Mouse (Mus musculus): ENCODE measurements around the gene Kcng3. TPM values are rescaled to one million over a fixed set of nuclear protein-coding genes. Genes with fewer than 3 reads are reported as not detected.
A peak's percentile ranks its signal among the peaks of the same experiment; 100 is the strongest.

Gene Kcng3
- polyA plus RNA-seq, 1 experiment from 2014 or later, result not detected

DNA sequence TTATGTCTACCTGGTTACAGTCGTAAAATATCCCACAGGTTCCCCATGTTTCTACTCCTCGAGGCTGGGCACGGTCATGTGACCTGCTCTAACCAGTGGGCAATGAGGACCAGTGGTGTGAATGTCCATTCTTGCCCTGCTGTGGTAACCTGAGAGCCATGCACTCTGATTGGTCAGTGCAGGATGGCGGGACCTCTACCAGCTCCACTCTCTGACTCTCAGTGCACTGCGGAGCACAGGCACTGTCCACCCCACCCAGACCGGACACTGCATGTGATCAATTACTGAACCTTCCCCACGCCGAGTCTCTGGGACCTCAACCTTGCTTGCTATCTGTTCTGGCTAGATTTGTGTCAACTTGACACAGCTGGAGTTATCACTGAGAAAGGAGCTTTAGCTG, 37.2 kb downstream of the Kcng3 start:
- Histone ChIP-seq H3K27ac (replicated peaks) (no peak overlapping the region), H3K4me3 (no peak overlapping the region), H3K9me3 (replicated peaks) (no peaks in the 10 kb centered on the region), H3K4me1 (no peaks in the 10 kb centered on the region), H3K27me3 (ENCODE audit: low read depth, poor library complexity, severe bottlenecking) (no peaks in the 10 kb centered on the region), H3K36me3 (no peaks in the 10 kb centered on the region)
- WGBS, result 82% methylated on average over 8 of the region's 8 CpGs
- DNase-seq (ENCODE audit: low spot score), result no peak

DNA sequence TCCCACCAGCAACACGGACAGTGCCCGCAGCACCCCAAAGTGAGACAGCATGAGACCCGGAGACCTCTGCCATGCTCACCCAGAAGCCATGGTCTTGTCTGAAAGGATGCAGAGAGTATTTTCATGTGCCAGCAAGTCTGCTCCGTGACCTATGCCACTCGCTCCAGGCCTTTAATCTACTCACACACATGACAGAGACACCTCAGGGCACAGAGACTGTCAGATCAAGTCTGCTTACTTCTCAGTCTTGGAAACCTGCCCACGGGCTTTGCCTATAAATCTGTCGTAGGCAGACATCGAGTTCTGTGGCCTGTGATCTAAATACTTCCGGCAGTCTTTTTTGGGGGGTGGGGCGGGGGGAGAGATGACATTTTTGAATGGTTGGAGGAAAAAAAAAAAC, 38.3 kb downstream of the Kcng3 start:
- Histone ChIP-seq H3K4me3 (no peak overlapping the region), H3K4me1 (no peaks in the 10 kb centered on the region), H3K9me3 (replicated peaks) (peaks cover 8% of the 10 kb centered on the region; the same call in 1 of the 2 replicates), H3K36me3 (no peaks in the 10 kb centered on the region), H3K27me3 (ENCODE audit: low read depth, poor library complexity, severe bottlenecking) (no peaks in the 10 kb centered on the region), H3K27ac (replicated peaks) (no peak overlapping the region)
- DNase-seq (ENCODE audit: low spot score), result no peak
- 94% methylated on average over 10 of the region's 10 CpGs for WGBS

DNA sequence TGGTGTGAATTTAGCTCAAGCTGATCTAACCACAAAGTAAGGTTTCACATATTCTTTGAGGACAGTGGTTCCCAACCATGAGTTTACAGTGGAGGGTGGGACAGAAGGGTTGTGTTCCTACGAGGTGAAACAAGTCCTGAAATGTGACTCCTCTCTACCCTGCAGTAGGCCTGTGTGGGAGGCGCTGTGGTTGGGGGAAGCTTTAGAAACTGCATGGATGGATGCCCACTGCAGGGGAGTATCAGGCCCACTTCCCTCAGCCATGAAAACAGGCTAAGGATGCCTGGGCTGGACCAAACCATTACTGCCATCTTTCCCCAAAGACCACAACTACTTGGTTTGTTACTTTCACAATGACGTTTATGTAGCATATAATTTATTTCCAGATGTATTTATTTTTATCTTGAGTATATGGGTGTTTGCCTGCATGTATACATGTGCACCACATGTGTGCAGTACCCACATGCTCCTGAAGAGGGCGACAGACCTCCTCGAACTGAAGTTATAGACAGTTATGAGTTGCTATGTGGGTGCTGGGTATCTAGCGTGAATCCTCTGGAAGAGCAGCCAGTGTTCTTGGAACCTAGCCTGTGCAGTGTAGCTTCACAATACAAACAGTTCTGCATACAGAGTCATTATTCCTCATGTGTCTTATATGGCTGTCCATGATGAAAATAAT, 42.9 kb downstream of the Kcng3 start:
- H3K4me3 ChIP-seq, result no peak overlapping the region
- WGBS, result 85% methylated on average over 6 of the region's 6 CpGs
- no peaks in the 10 kb centered on the region for H3K4me1 ChIP-seq
- no peak overlapping the region for H3K27ac ChIP-seq (replicated peaks)
- H3K36me3 ChIP-seq, result no peaks in the 10 kb centered on the region
- H3K9me3 ChIP-seq (replicated peaks), result peaks cover 8% of the 10 kb centered on the region; the same call in 1 of the 2 replicates
- DNase-seq (ENCODE audit: low spot score), result no peak
- H3K27me3 ChIP-seq (ENCODE audit: low read depth, poor library complexity, severe bottlenecking), result no peaks in the 10 kb centered on the region

DNA sequence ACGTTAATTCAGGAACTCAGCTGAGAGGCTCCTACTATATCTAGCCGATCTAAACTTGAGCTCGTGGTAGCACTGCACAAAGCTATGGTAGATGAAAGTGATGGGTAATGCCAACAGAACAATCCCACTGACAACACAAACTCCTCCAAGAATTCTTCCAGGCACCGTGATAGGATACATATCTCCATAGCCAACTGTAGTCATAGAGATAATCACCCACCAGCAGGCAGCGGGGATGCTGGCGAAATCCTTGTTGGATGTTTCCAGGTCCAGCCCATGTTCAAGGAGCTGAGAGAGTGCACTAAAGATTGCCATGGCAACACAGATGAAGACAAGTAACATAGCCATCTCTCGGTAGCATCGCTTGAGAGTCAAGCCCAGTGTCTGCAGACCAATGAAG, 44.0 kb downstream of the Kcng3 start:
- Histone ChIP-seq H3K27me3 (ENCODE audit: low read depth, poor library complexity, severe bottlenecking) (no peaks in the 10 kb centered on the region), H3K27ac (replicated peaks) (no peak overlapping the region), H3K4me1 (no peaks in the 10 kb centered on the region), H3K36me3 (no peaks in the 10 kb centered on the region), H3K9me3 (replicated peaks) (peaks cover 8% of the 10 kb centered on the region; the same call in 1 of the 2 replicates), H3K4me3 (no peak overlapping the region)
- DNase-seq (ENCODE audit: low spot score), result no peak
- WGBS, result 93% methylated on average over 8 of the region's 8 CpGs

DNA sequence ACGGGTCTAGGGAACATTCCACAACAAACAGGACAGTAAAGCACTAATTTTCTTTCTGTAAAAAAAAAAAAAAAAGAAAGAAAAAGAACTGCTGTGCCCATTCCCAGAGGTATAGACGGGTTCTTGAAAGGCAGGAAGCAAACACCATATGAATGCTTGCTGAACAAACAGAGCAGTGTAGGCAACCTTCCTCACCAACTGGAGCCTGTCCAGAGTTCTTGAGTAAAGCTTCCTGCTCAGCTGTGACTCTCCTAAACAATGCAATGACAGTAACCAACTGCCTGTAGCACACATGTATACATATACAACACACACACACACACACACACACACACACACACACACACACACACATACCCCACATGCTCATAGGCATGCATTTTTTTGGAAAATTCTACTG, 49.1 kb downstream of the Kcng3 start:
- Histone ChIP-seq H3K36me3 (no peaks in the 10 kb centered on the region), H3K27me3 (ENCODE audit: low read depth, poor library complexity, severe bottlenecking) (no peaks in the 10 kb centered on the region), H3K9me3 (replicated peaks) (no peaks in the 10 kb centered on the region), H3K27ac (replicated peaks) (no peak overlapping the region), H3K4me3 (no peak overlapping the region), H3K4me1 (no peaks in the 10 kb centered on the region)
- no peak for DNase-seq (ENCODE audit: low spot score)
- 76% methylated on average over 2 of the region's 2 CpGs for WGBS

DNA sequence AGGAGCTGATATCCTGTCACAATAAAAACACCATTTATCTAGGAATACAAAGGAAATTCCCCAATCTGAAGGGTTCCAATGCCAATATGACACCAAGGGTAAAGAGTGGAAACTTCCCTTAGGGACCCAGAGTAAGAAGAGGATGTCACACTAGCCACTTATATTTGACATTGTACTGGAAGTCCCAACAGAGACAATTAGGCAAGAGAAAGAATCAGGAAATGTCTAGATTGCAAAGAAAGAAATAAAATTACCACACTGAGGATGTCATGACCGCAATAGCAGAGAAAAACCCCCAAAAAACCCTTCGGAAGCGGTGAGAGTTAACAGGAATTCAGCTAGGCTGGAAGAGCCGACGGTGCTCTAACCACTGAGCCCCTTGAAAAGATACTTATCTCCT, 51.0 kb downstream of the Kcng3 start:
- Histone ChIP-seq H3K27me3 (ENCODE audit: low read depth, poor library complexity, severe bottlenecking) (no peaks in the 10 kb centered on the region), H3K27ac (replicated peaks) (no peak overlapping the region), H3K36me3 (no peaks in the 10 kb centered on the region), H3K4me1 (no peaks in the 10 kb centered on the region), H3K4me3 (no peak overlapping the region), H3K9me3 (replicated peaks) (no peaks in the 10 kb centered on the region)
- DNase-seq (ENCODE audit: low spot score), result no peak
- WGBS, result 96% methylated on average over 5 of the region's 5 CpGs

DNA sequence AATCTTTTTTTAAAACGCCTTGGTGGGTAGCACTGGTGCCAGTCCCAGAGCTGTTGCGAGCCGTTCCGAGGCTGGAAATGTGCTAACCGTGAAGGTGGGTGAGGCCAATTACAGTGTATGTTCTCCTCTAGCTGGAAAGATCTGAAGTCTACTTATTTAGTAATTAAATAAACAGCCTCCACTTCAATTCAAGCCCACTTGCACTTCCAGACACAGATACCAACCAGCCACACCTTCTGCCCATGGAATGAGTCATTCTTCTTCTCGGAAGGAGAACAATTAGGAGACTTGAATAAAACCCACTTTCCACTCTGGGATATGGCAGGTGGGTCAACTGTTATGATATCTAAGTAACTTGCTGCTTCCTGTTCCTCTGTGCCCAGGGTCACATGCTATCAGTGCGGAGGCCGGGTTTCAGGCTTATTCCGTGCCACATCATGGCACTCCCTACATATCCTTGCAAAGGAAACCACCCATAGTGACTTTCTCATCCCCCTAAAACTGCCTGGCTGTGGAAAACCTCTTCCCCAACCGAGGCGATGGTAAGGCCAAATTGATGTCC, 54.8 kb downstream of the Kcng3 start:
- Histone ChIP-seq H3K4me3 (no peak overlapping the region), H3K27me3 (ENCODE audit: low read depth, poor library complexity, severe bottlenecking) (no peaks in the 10 kb centered on the region), H3K4me1 (no peaks in the 10 kb centered on the region), H3K9me3 (replicated peaks) (no peaks in the 10 kb centered on the region), H3K36me3 (no peaks in the 10 kb centered on the region), H3K27ac (replicated peaks) (no peak overlapping the region)
- no peak for DNase-seq (ENCODE audit: low spot score)
- 95% methylated on average over 11 of the region's 11 CpGs for WGBS

DNA sequence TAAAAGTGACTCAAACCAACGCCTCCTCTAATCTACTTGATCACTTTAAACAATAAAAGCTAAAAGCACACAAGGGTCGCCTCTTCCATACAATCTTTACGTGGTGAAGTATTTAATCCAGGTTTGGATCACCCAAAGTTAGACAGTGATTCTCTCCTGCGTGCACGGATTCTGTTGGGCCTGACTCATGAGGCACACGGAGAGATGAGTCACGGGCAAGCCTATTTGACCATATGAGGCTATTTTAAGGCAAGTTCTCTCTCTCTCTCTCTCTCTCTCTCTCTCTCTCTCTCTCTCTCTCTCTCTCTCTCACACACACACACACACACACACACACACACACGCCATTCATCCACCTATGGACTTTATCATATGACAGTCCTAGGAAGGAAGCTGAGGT, 57.1 kb downstream of the Kcng3 start:
- Histone ChIP-seq H3K27me3 (ENCODE audit: low read depth, poor library complexity, severe bottlenecking) (no peaks in the 10 kb centered on the region), H3K4me3 (no peak overlapping the region), H3K36me3 (no peaks in the 10 kb centered on the region), H3K9me3 (replicated peaks) (no peaks in the 10 kb centered on the region), H3K4me1 (no peaks in the 10 kb centered on the region), H3K27ac (replicated peaks) (no peak overlapping the region)
- 91% methylated on average over 8 of the region's 8 CpGs for WGBS
- DNase-seq (ENCODE audit: low spot score), result no peak

DNA sequence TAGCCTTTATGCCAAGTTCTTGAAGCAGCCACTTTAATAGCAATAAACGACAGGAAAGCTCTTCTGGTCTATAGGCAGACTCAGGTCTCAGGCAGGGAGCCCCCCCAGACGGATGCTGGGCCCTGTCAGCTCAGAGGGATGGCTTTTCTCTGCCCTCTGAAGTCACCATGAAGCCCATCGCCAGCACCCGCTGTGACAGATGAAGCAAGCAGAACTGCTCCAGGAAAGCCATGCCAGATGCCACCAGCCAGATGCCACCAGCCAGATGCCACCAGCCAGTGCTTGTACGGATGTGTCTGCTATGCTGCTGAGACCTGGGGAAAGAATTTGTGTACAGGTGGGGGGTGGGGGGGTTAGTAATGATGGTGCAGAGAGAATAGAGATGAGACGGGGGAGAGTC, 58.6 kb downstream of the Kcng3 start:
- no peaks in the 10 kb centered on the region for H3K9me3 ChIP-seq (replicated peaks)
- H3K4me1 ChIP-seq, result no peaks in the 10 kb centered on the region
- H3K36me3 ChIP-seq, result no peaks in the 10 kb centered on the region
- WGBS, result 83% methylated on average over 6 of the region's 6 CpGs
- DNase-seq (ENCODE audit: low spot score), result no peak
- H3K4me3 ChIP-seq, result no peak overlapping the region
- H3K27me3 ChIP-seq (ENCODE audit: low read depth, poor library complexity, severe bottlenecking), result no peaks in the 10 kb centered on the region
- no peak overlapping the region for H3K27ac ChIP-seq (replicated peaks)

DNA sequence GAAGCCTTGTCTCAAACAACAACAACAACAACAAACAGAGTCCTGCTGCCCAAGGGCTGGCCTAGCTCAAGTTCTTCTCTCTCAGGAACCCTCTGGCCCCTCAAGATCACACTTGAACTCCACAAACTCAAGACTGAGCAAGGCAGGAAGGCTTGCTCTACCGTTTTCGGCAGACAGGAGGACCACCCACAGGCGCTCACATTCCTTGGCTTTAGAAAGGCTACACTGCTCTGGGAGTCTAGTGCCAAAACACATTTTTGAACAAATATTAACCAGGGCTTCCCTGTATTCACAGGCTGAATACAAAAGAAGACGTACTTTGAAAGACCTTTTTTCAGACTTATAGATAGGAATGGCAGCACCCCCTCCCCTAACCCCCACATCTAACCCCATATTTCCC, 59.3 kb downstream of the Kcng3 start:
- H3K4me3 ChIP-seq, result no peak overlapping the region
- H3K36me3 ChIP-seq, result no peaks in the 10 kb centered on the region
- H3K27ac ChIP-seq (replicated peaks), result no peak overlapping the region
- DNase-seq (ENCODE audit: low spot score), result no peak
- 70% methylated on average over 4 of the region's 4 CpGs for WGBS
- H3K4me1 ChIP-seq, result peaks cover 5% of the 10 kb centered on the region
- H3K9me3 ChIP-seq (replicated peaks), result no peaks in the 10 kb centered on the region
- H3K27me3 ChIP-seq (ENCODE audit: low read depth, poor library complexity, severe bottlenecking), result no peaks in the 10 kb centered on the region

DNA sequence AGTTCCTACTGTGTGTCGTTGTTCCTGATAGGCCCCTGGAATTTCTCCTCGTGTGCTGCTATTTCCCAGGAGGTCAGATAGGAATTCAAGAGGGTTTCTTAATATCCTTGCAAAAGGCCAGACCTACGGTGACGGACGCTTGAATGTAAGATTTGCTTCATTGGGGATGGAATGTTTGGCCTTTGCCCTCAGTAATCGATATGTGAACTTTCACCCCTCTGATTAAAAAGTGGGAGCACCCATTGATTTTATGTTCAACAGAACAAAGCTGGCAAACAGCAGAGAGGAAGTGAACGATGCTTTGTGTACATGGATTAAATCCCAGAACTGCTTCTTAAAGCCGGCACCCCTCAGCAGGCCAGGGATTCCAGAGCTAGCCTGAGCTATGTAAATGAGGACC, 64.3 kb downstream of the Kcng3 start:
- Histone ChIP-seq H3K4me1 (peaks cover 19% of the 10 kb centered on the region), H3K27me3 (ENCODE audit: low read depth, poor library complexity, severe bottlenecking) (no peaks in the 10 kb centered on the region), H3K36me3 (no peaks in the 10 kb centered on the region), H3K27ac (replicated peaks) (no peak overlapping the region), H3K4me3 (no peak overlapping the region), H3K9me3 (replicated peaks) (no peaks in the 10 kb centered on the region)
- 31% methylated on average over 8 of the region's 8 CpGs for WGBS
- DNase-seq (ENCODE audit: low spot score), result no peak

DNA sequence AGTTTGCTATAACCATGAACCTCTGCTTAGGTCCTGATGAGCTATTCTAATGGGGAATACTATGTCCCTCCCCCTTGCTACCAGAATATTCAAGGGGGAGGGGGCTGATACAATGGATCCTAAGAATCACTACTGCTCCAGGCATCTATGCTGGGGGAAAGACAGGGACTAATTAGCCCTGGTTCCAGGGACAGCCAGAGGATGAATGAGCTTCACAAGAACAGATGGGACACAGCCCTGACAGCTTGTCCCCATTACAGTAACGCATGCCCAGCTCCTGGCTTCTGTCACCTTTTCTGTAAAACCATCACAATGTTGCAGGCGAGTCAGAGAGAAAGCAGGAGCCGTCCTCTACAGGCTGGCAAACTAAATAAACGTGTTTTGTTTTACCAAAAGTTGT, 66.2 kb downstream of the Kcng3 start:
- Histone ChIP-seq H3K4me3 (no peak overlapping the region), H3K4me1 (peaks cover 19% of the 10 kb centered on the region), H3K27ac (replicated peaks) (no peak overlapping the region), H3K27me3 (ENCODE audit: low read depth, poor library complexity, severe bottlenecking) (no peaks in the 10 kb centered on the region), H3K36me3 (no peaks in the 10 kb centered on the region), H3K9me3 (replicated peaks) (no peaks in the 10 kb centered on the region)
- 80% methylated on average over 4 of the region's 4 CpGs for WGBS
- DNase-seq (ENCODE audit: low spot score), result no peak

DNA sequence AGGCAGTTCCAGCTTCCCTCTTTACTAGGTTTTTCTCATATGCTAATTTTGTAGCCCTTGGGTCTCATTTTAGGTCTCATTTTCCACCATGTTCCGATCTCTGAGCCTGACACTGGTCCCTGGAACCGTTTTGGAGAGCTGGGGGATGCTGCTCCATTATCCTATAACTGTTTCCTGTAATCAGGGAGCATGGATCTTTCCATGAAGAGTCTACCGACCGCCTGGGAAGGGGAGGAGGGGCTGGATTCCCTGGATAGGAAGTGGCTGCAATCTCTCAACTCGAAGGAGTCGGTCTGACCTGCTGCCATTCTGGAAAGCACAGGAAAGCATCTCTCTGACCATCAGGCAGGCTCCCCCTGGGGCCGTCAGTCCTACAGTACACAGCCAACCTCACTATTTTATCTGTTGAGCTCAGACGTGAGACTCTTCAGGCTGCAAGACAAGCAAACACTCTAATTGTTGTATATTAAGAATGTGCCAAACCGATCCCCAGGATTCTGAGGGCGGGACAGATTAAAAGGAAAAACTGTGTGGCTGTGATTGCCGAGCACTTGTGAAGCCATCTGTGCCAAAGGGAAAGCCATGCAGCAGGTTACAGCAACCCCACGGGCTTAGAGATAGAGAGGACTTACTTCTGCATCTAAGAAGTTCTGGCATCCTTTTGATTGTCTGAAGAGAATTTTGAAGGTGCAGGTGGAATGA, 67.4 kb downstream of the Kcng3 start:
- 78% methylated on average over 12 of the region's 12 CpGs for WGBS
- Histone ChIP-seq H3K36me3 (no peaks in the 10 kb centered on the region), H3K4me1 (peaks cover 20% of the 10 kb centered on the region), H3K27ac (replicated peaks) (peak overlapping the region; percentile 43; the same call in 1 of the 2 replicates), H3K27me3 (ENCODE audit: low read depth, poor library complexity, severe bottlenecking) (no peaks in the 10 kb centered on the region), H3K9me3 (replicated peaks) (no peaks in the 10 kb centered on the region), H3K4me3 (no peak overlapping the region)
- no peak for DNase-seq (ENCODE audit: low spot score)
